Mouse (Mus musculus) forebrain, embryonic 14.5 days (tissue): ENCODE results near the gene Wdr26. TPM values are rescaled to one million over a fixed set of nuclear protein-coding genes. Genes with fewer than 3 reads are reported as not detected.

ENCODE experiments used
- ATAC-seq: fragments of 200-750 bp; cut with Nextera tagmentation; 2 replicates; pipeline ENCODE4 v1.8.0; 2017; ENCODE audit warnings: mild to moderate bottlenecking, moderate library complexity
- DNase-seq: peaks from one replicate; pipeline ENCODE4 v3.0.0-alpha.2; 2015; ENCODE audit warnings: low spot score
- H3K27ac ChIP-seq: fragments of 300-500 bp; sonication (generic); 2 replicates; pipeline ENCODE4 v1.5.1; 2014; ENCODE audit warnings: low read depth, mild to moderate bottlenecking, control low read depth, low read length, moderate library complexity
- H3K27me3 ChIP-seq: fragments of 300-500 bp; sonication (generic); replicated peaks from 2 replicates; pipeline ENCODE4 v1.6.1; 2014; ENCODE audit warnings: low read length, control low read depth, mixed read lengths; ENCODE audit not compliant: control insufficient read depth, insufficient read depth
- H3K36me3 ChIP-seq: fragments of 300-500 bp; sonication (generic); 2 replicates; pipeline ENCODE4 v1.6.1; 2014; ENCODE audit warnings: low read length, control low read depth; ENCODE audit not compliant: control insufficient read depth, insufficient read depth
- H3K4me1 ChIP-seq: fragments of 300-500 bp; sonication (generic); 2 replicates; pipeline ENCODE4 v1.6.1; 2014; ENCODE audit warnings: antibody characterized with exemption, low read length, control low read depth; ENCODE audit not compliant: control insufficient read depth, insufficient read depth
- H3K4me2 ChIP-seq: fragments of 300-500 bp; sonication (generic); 2 replicates; pipeline ENCODE4 v1.6.1; 2014; ENCODE audit warnings: mild to moderate bottlenecking, control low read depth, low read length
- H3K4me3 ChIP-seq: fragments of 300-500 bp; sonication (generic); 2 replicates; pipeline ENCODE4 v1.5.1; 2014; ENCODE audit warnings: low read depth, low read length, control low read depth
- H3K9ac ChIP-seq: fragments of 300-500 bp; sonication (generic); 2 replicates; pipeline ENCODE4 v1.6.1; 2014; ENCODE audit warnings: mild to moderate bottlenecking, low read length, control low read depth, moderate library complexity
- H3K9me3 ChIP-seq: fragments of 300-500 bp; sonication (generic); replicated peaks from 2 replicates; pipeline ENCODE4 v1.6.1; 2016; ENCODE audit warnings: low read length, control low read depth, mixed read lengths; ENCODE audit not compliant: control insufficient read depth
- WGBS: fragments of 180-500 bp; shearing (Covaris S2); extraction: QIAGEN DNeasy Blood & Tissue Kit; methylation state at CpG from one replicate; pipeline ENCODE4 v1.1.7; 2014; 5-methylcytosine and 5-hydroxymethylcytosine counted together
- polyA plus RNA-seq: library from polyadenylated mRNA; unstranded; fragments of >200 nt; fragmentation: Nextera tagmentation; extraction: Ambion mirVana; gene quantifications from 2 replicates; pipeline ENCODE4 v1.2.1, GENCODE M21; 2014

The Wdr26 gene
- polyA plus RNA-seq, 1 experiment from 2014 or later, result 38.0 TPM

DNA sequence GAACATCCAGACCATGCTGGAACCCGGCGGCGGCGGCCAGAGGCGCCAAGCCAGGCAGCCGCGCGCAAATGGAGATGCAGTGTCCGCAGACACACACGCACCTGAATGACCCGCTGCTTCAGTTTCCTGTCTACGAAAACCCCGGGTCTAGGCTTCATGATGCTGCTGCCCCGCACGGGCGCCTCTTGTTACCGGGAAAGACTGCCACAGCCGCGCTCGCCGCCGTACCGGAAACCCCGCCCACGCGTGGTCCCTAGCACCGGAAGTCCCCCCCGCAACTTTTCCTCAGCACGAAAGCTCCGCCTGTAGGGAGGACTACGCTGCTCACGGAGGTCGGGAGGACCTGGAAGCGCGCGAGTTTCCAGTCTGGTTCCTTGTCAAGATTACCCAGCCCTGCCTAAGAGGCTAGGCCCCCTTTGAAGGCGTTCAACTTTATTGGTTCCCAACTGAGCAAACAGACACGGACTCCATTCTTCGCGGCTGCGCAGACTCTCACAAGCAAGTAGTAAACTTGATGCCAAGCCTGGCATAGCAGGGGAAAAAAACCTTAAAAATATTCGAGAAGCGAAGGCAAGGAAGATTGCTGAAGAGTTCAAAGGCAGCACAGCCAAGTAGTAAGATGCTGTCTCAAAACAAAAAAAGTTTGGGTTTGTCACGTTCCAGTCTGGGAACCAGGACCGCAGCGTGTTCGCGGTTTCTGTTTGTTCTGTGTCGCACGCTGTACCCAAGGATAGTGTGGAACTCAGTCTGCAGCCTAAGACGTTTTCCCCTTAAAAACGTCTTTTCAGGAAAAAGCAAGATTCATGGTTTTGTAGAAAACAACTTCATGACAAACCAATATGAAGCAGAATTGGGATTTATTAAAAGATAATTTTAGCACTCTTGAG lies 67.6 kb downstream of the Wdr26 start, which contains the start of the genes Nvl and Cnih4:
Gene Nvl (minus strand): TSS at position 255 of the 887 bp plus-strand sequence.
Gene Cnih4 (plus strand): TSS at position 744 of the 887 bp plus-strand sequence.
- Histone ChIP-seq H3K27ac (peak within 1 kb of the TSS; percentile 72), H3K4me3 (peak within 1 kb of the TSS; percentile 76), H3K4me1 (peaks cover 10% of the 10 kb centered on the region), H3K36me3 (peaks cover 24% of the 10 kb centered on the region), H3K4me2 (peak within 1 kb of the TSS; percentile 72), H3K9ac (peak within 1 kb of the TSS; percentile 81), H3K9me3 (no peaks in the 10 kb centered on the region), H3K27me3 (no peaks in the 10 kb centered on the region)
- WGBS, result under 1% methylated on average over 52 of the region's 52 CpGs
- peak; percentile 99 for DNase-seq
- ATAC-seq, result peak; percentile 99

DNA sequence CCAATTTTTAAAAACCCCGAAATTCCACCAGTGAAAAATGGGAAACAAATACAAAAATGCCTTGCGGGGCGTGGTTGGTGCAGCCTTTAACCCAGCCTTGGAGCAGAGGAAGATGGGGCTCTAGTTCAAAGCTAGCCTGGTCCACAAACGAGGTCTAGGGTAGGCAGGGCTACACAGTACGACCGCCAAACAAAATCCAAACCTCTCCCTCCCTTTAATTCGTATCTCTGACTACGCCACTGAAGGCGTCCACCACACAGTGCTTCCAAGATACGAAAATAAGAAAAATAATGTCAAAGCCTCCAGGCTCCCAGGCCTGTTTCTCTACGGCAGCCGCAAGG lies 68.2 kb downstream of the Wdr26 start:
- ATAC-seq (peak; percentile 42; the same call in 1 of the 2 replicates), DNase-seq (no peak)
- H3K27ac ChIP-seq, result peak overlapping the region; percentile 72
- WGBS, result under 1% methylated on average over 12 of the region's 12 CpGs
- H3K4me2 ChIP-seq, result peak overlapping the region; percentile 72
- no peaks in the 10 kb centered on the region for H3K9me3 ChIP-seq
- H3K36me3 ChIP-seq, result peaks cover 29% of the 10 kb centered on the region
- peak overlapping the region; percentile 76 for H3K4me3 ChIP-seq
- no peaks in the 10 kb centered on the region for H3K27me3 ChIP-seq
- peaks cover 10% of the 10 kb centered on the region for H3K4me1 ChIP-seq
- H3K9ac ChIP-seq, result peak overlapping the region; percentile 81

GRCm38 (mm10) chr1:181138730-181139129 lies 73.1 kb downstream of the Wdr26 start:
- 95% methylated on average over 7 of the region's 7 CpGs for WGBS
- no peak for DNase-seq
- Histone ChIP-seq H3K36me3 (peaks cover 68% of the 10 kb centered on the region), H3K9me3 (no peaks in the 10 kb centered on the region), H3K27me3 (no peaks in the 10 kb centered on the region), H3K4me2 (no peak overlapping the region), H3K4me1 (peaks cover 5% of the 10 kb centered on the region; the same call in 1 of the 2 replicates), H3K27ac (no peak overlapping the region), H3K9ac (no peak overlapping the region), H3K4me3 (no peak overlapping the region)
- no peak for ATAC-seq

DNA sequence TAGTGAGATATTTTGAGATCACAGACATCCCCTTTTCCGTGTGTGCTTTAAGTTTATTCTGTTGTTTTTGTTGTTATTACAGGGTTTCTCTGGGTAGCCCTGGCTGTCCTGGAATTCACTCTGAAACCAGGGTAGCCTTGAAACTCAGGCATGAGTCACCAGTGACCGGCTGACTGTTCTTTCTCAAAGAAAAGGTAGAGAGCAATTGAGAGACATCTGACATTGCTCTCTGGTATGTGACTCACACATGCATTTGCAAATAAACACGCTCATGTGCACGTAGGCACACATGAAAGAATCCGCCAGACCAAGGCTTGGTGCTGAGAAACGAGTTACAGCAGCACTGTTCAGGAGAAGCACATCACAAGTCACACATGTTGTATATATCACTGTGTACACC lies 79.9 kb downstream of the Wdr26 start:
- ATAC-seq, result no peak
- Histone ChIP-seq H3K9me3 (no peaks in the 10 kb centered on the region), H3K36me3 (peaks cover 80% of the 10 kb centered on the region), H3K27me3 (no peaks in the 10 kb centered on the region), H3K4me1 (no peaks in the 10 kb centered on the region), H3K4me3 (no peak overlapping the region), H3K27ac (no peak overlapping the region), H3K9ac (no peak overlapping the region), H3K4me2 (no peak overlapping the region)
- no peak for DNase-seq
- 89% methylated on average over 6 of the region's 6 CpGs for WGBS

GRCm38 (mm10) chr1:181126766-181127165 lies 85.0 kb downstream of the Wdr26 start:
- Histone ChIP-seq H3K9me3 (no peaks in the 10 kb centered on the region), H3K4me2 (no peak overlapping the region), H3K4me1 (no peaks in the 10 kb centered on the region), H3K36me3 (peaks cover 76% of the 10 kb centered on the region), H3K4me3 (no peak overlapping the region), H3K27me3 (no peaks in the 10 kb centered on the region), H3K9ac (no peak overlapping the region), H3K27ac (no peak overlapping the region)
- DNase-seq, result no peak
- ATAC-seq, result no peak
- WGBS, result 95% methylated on average over 9 of the region's 9 CpGs

DNA sequence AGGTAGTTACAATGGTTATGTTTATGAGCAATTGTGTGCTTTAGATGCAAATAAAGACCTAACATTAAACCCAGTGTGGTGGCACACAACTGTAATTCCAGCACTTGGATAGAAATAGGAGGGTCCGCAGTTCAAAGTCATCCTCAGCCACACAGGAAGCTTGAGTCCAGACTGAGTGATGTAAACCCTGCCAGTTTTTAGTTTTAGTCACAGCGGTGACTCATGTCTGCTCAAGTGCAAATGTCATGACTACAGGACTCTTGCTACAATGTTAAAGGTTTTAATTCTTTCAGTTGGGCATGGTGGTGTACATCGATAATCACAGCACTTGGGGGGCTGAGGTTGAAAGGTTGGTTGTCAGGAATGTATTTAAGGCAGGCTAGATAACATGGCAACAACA lies 85.9 kb downstream of the Wdr26 start:
- H3K9ac ChIP-seq, result no peak overlapping the region
- H3K4me3 ChIP-seq, result no peak overlapping the region
- H3K36me3 ChIP-seq, result peaks cover 74% of the 10 kb centered on the region
- no peaks in the 10 kb centered on the region for H3K27me3 ChIP-seq
- 100% methylated on average over 3 of the region's 3 CpGs for WGBS
- no peak for ATAC-seq
- no peak for DNase-seq
- no peak overlapping the region for H3K27ac ChIP-seq
- H3K9me3 ChIP-seq, result no peaks in the 10 kb centered on the region
- H3K4me2 ChIP-seq, result no peak overlapping the region
- no peaks in the 10 kb centered on the region for H3K4me1 ChIP-seq

- H3K4me3 ChIP-seq, result no peak overlapping the region
- DNase-seq (no peak), ATAC-seq (no peak)
- 97% methylated on average over 2 of the region's 2 CpGs for WGBS
- H3K27ac ChIP-seq, result no peak overlapping the region
- no peak overlapping the region for H3K9ac ChIP-seq
- H3K36me3 ChIP-seq, result peaks cover 70% of the 10 kb centered on the region
- H3K4me2 ChIP-seq, result no peak overlapping the region
- no peaks in the 10 kb centered on the region for H3K4me1 ChIP-seq
- H3K27me3 ChIP-seq, result no peaks in the 10 kb centered on the region
- no peaks in the 10 kb centered on the region for H3K9me3 ChIP-seq
Measured at GRCm38 (mm10) chr1:181124145-181124544, 87.7 kb downstream of the Wdr26 start.
